Mouse (Mus musculus): ENCODE results near the gene Ehmt2.
"Not testable (repeated sequence)": the region's sequence is repeated elsewhere in the genome, so short reads cannot be mapped to it uniquely, and the experiment has no call there.

- not testable (repeated sequence) for TF ChIP-seq GATA1 (IDR thresholded peaks at IDR 0.05; ENCODE audit: borderline replicate concordance, low read length); FLI1 (IDR thresholded peaks at IDR 0.05; ENCODE audit: low read length)
These were observed 60.5 kb downstream of the Ehmt2 start for GRCm38 (mm10) chr17:34958734-34959129.

All from megakaryocyte, embryonic 14.5 days (primary cell).